Mouse (Mus musculus): ENCODE results near the gene Cacnb2. TPM values are rescaled to one million over a fixed set of nuclear protein-coding genes. Genes with fewer than 3 reads are reported as not detected.

Cacnb2 gene
- polyA plus RNA-seq, 1 experiment from 2014 or later, result 1.5 TPM

DNA sequence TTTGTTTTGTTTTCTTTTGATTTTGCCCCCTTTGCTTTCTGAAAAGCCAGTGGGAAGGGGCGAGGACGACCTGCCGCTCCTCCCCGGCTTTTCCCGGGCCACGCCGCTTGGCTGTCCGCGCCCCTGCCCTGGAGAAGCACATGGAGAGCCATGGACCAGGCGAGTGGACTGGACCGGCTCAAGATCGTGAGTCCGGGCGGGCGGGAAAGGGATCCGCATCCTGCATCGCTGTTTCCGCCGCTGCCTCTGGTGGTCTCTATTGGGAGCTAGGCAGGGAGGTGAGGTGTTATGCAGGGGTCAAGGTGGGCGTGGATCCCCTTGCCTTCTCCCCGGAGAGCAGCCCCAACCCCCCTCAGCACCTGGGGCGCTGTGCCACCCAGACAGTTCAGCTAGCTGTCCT lies 1.9 kb downstream of the Cacnb2 start:
- peak overlapping the region; percentile 76 for H3K9ac ChIP-seq (ENCODE audit: low read length)
- peak overlapping the region; percentile 71 for H3K4me3 ChIP-seq (ENCODE audit: low read depth, low read length)
- ATAC-seq (ENCODE audit: low FRiP score, low TSS enrichment) (peak; percentile 65), DNase-seq (ENCODE audit: low spot score) (peak; percentile 39)
- no peaks in the 10 kb centered on the region for H3K4me1 ChIP-seq (replicated peaks; ENCODE audit: control insufficient read depth, insufficient read depth)
- peak overlapping the region; percentile 88 for H3K4me2 ChIP-seq (replicated peaks; ENCODE audit: low read depth)
- H3K27ac ChIP-seq (replicated peaks), result peak overlapping the region; percentile 74; the same call in 1 of the 2 replicates
- no peaks in the 10 kb centered on the region for H3K27me3 ChIP-seq (ENCODE audit: control insufficient read depth, insufficient read depth, low read length)
- no peak for TF ChIP-seq EP300 (optimal IDR thresholded peaks at IDR 0.05)
- TF ChIP-seq CTCF (IDR thresholded peaks at IDR 0.05; ENCODE audit: low read depth), result no peak
- H3K36me3 ChIP-seq (ENCODE audit: control insufficient read depth, insufficient read depth, low read length), result no peaks in the 10 kb centered on the region
- no peaks in the 10 kb centered on the region for H3K9me3 ChIP-seq (ENCODE audit: control insufficient read depth, low read length)
- WGBS, result under 1% methylated on average over 22 of the region's 22 CpGs

DNA sequence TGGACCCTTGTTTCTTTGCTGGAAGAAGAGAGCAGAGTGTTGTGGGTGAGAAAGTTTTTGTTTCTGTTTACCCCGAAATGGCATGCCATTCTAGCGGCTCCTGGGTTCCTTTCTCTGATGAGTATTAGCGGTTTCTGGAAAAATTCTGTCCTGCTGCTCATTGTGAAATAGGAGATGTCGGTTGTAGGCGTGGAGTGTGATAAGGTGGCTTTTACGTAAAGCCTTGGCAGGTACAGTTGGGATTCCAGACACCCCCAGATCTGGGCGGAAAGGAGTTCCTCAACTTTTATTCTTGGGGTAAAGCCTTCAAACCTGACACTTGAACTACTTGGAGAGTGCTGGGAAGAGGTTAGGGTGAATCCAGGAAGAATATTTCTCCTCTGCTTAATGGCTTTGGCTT lies 2.3 kb downstream of the Cacnb2 start:
- WGBS, result 14% methylated on average over 7 of the region's 7 CpGs
- Histone ChIP-seq H3K27ac (replicated peaks) (0 out of 2 replicates have a peak overlapping the region, but pooled peaks have one; percentile 74), H3K36me3 (ENCODE audit: control insufficient read depth, insufficient read depth, low read length) (no peaks in the 10 kb centered on the region), H3K4me2 (replicated peaks; ENCODE audit: low read depth) (peak overlapping the region; percentile 88), H3K4me1 (replicated peaks; ENCODE audit: control insufficient read depth, insufficient read depth) (no peaks in the 10 kb centered on the region), H3K9me3 (ENCODE audit: control insufficient read depth, low read length) (no peaks in the 10 kb centered on the region), H3K4me3 (ENCODE audit: low read depth, low read length) (peak overlapping the region; percentile 71), H3K27me3 (ENCODE audit: control insufficient read depth, insufficient read depth, low read length) (no peaks in the 10 kb centered on the region), H3K9ac (ENCODE audit: low read length) (peak overlapping the region; percentile 76)
- ATAC-seq (ENCODE audit: low FRiP score, low TSS enrichment) (no peak), DNase-seq (ENCODE audit: low spot score) (no peak)
- TF ChIP-seq EP300 (optimal IDR thresholded peaks at IDR 0.05) (no peak), CTCF (IDR thresholded peaks at IDR 0.05; ENCODE audit: low read depth) (no peak)

DNA sequence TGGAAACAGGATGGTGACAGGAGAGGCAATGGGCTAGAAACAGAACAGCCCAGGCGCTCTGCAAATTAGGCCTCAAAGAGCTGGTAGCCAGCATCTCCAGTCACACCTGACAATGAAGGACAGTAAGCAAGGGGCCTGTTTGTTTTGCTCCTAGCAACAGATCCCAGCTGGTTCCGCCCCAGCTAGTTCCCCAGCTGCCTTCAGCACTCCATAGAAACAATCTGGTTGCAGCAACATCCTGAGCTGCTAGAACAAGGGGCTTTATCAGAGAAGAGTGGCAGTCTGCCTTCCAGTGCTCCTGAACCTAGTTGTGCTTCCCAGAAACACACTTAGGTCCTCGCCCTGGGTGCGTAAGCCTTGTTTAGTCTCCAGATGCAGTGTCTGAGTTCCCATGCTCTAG lies 5.7 kb downstream of the Cacnb2 start:
- Histone ChIP-seq H3K4me2 (replicated peaks; ENCODE audit: low read depth) (no peak overlapping the region), H3K27ac (replicated peaks) (no peak overlapping the region), H3K4me1 (replicated peaks; ENCODE audit: control insufficient read depth, insufficient read depth) (no peaks in the 10 kb centered on the region), H3K4me3 (ENCODE audit: low read depth, low read length) (no peak overlapping the region), H3K9me3 (ENCODE audit: control insufficient read depth, low read length) (no peaks in the 10 kb centered on the region), H3K36me3 (ENCODE audit: control insufficient read depth, insufficient read depth, low read length) (no peaks in the 10 kb centered on the region), H3K27me3 (ENCODE audit: control insufficient read depth, insufficient read depth, low read length) (no peaks in the 10 kb centered on the region), H3K9ac (ENCODE audit: low read length) (no peak overlapping the region)
- DNase-seq (ENCODE audit: low spot score) (no peak), ATAC-seq (ENCODE audit: low FRiP score, low TSS enrichment) (no peak)
- 68% methylated on average over 4 of the region's 4 CpGs for WGBS
- TF ChIP-seq CTCF (IDR thresholded peaks at IDR 0.05; ENCODE audit: low read depth) (no peak), EP300 (optimal IDR thresholded peaks at IDR 0.05) (no peak)

DNA sequence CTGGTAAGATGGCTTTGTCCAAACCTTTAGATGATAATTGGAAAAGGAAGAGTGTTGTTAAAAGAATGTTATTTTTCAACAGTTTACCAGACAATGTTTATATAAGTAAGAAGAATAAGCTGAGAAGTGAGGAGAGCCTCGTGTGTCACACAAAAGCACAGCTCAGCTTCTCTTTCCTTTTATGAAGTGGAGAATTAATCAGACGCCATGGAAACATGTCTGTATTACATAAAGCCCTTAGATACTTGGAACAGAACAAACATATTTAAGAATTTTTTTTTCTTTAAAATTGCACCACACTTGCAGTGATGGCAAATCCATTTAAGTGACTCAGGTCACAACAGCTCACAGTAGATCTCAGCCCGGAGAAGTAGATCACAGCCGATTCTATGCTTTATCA lies 9.8 kb downstream of the Cacnb2 start:
- H3K27me3 ChIP-seq (ENCODE audit: control insufficient read depth, insufficient read depth, low read length), result no peaks in the 10 kb centered on the region
- H3K9ac ChIP-seq (ENCODE audit: low read length), result no peak overlapping the region
- no peaks in the 10 kb centered on the region for H3K4me1 ChIP-seq (replicated peaks; ENCODE audit: control insufficient read depth, insufficient read depth)
- no peak for ATAC-seq (ENCODE audit: low FRiP score, low TSS enrichment)
- TF ChIP-seq CTCF (IDR thresholded peaks at IDR 0.05; ENCODE audit: low read depth) (no peak), EP300 (optimal IDR thresholded peaks at IDR 0.05) (no peak)
- no peak overlapping the region for H3K4me2 ChIP-seq (replicated peaks; ENCODE audit: low read depth)
- H3K27ac ChIP-seq (replicated peaks), result no peak overlapping the region
- no peaks in the 10 kb centered on the region for H3K9me3 ChIP-seq (ENCODE audit: control insufficient read depth, low read length)
- no peak overlapping the region for H3K4me3 ChIP-seq (ENCODE audit: low read depth, low read length)
- no peak for DNase-seq (ENCODE audit: low spot score)
- H3K36me3 ChIP-seq (ENCODE audit: control insufficient read depth, insufficient read depth, low read length), result no peaks in the 10 kb centered on the region
- 32% methylated on average over 4 of the region's 4 CpGs for WGBS

DNA sequence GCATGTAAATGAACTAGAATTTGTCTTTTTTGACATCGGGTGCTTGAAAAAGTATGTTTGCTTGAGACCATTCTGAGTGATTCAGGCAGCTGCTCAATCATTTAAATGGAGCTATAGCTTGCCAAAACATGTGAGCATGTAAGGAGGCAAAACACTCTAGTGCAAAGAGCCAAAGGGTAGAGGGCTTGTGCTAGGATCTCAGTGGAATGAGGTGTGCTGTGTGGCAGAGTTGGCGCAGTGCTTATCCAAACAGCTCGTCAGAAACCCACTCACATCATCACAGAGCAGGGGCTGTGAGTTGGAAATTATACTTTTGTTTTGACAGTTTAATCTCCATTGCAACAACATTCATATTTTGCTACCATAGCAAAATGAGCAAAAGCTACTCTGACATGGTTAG lies 13.5 kb downstream of the Cacnb2 start:
- ATAC-seq (ENCODE audit: low FRiP score, low TSS enrichment), result no peak

DNA sequence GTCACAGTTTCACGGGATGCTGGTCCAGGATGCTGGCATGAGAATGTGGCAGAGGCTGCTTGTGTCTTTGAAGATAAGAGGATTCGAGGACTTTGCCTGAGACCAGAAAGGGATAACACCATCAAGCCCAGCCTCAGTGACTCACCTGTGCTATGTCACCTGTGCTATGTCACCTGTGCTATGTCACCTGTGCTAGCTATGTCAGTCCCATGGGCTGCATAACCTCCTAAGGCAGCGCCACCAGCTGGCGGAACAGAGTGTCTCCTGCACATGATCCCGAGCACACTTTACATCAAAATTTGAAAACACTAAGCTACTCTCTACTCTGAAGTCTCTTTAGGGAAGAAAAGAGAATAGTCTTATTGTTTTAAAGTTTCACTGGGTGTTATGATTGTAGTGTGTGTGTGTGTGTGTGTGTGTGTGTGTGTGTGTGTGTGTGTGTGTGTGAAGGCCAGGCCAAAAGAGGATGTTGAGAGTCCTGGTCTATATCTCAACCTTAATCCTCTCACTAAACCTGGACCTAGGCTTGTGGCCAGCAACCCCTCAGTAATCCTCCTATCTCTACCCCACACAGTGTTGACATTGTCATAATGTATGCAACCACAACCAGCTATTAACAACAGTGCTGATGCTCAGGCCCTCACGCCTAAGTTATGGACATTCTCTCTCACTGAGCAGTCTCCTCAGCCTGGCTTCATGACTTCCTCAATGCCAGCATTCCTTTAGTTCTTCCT lies 17.4 kb downstream of the Cacnb2 start:
- peak; percentile 35 for DNase-seq (ENCODE audit: low spot score)
- no peaks in the 10 kb centered on the region for H3K27me3 ChIP-seq (ENCODE audit: control insufficient read depth, insufficient read depth, low read length)
- 0 out of 2 replicates have a peak overlapping the region, but pooled peaks have one; percentile 14 for H3K27ac ChIP-seq (replicated peaks)
- 71% methylated on average over 6 of the region's 6 CpGs for WGBS
- no peak for TF ChIP-seq EP300 (optimal IDR thresholded peaks at IDR 0.05)
- peak; percentile 56 for TF ChIP-seq CTCF (IDR thresholded peaks at IDR 0.05; ENCODE audit: low read depth)
- no peak overlapping the region for H3K9ac ChIP-seq (ENCODE audit: low read length)
- H3K4me2 ChIP-seq (replicated peaks; ENCODE audit: low read depth), result no peak overlapping the region
- H3K4me1 ChIP-seq (replicated peaks; ENCODE audit: control insufficient read depth, insufficient read depth), result no peaks in the 10 kb centered on the region
- H3K9me3 ChIP-seq (ENCODE audit: control insufficient read depth, low read length), result no peaks in the 10 kb centered on the region
- H3K4me3 ChIP-seq (ENCODE audit: low read depth, low read length), result no peak overlapping the region
- ATAC-seq (ENCODE audit: low FRiP score, low TSS enrichment), result peak; percentile 81
- H3K36me3 ChIP-seq (ENCODE audit: control insufficient read depth, insufficient read depth, low read length), result no peaks in the 10 kb centered on the region

More for the DNA sequence above, 13.5 kb downstream of the Cacnb2 start:
- no peak for DNase-seq (ENCODE audit: low spot score)
- Histone ChIP-seq H3K36me3 (ENCODE audit: control insufficient read depth, insufficient read depth, low read length) (no peaks in the 10 kb centered on the region), H3K27me3 (ENCODE audit: control insufficient read depth, insufficient read depth, low read length) (no peaks in the 10 kb centered on the region), H3K4me3 (ENCODE audit: low read depth, low read length) (no peak overlapping the region), H3K9ac (ENCODE audit: low read length) (no peak overlapping the region), H3K4me2 (replicated peaks; ENCODE audit: low read depth) (no peak overlapping the region), H3K9me3 (ENCODE audit: control insufficient read depth, low read length) (no peaks in the 10 kb centered on the region), H3K4me1 (replicated peaks; ENCODE audit: control insufficient read depth, insufficient read depth) (no peaks in the 10 kb centered on the region), H3K27ac (replicated peaks) (no peak overlapping the region)
- 62% methylated on average over 3 of the region's 3 CpGs for WGBS
- no peak for TF ChIP-seq CTCF (IDR thresholded peaks at IDR 0.05; ENCODE audit: low read depth)
- TF ChIP-seq EP300 (optimal IDR thresholded peaks at IDR 0.05), result no peak

Data from stomach, postnatal 0 days (tissue).